Mouse (Mus musculus) liver, adult 2 months (tissue): Measurements from ENCODE around the gene Gm3250.

ENCODE experiments used
- CTCF ChIP-seq: fragments of 200-500 bp; IDR thresholded peaks from 2 replicates; pipeline ENCODE4 v1.5.1; 2011; ENCODE audit warnings: low read depth, low read length, control low read depth
- POLR2A ChIP-seq: fragments of 200-500 bp; IDR thresholded peaks from 2 replicates; pipeline ENCODE4 v1.6.1; 2011; ENCODE audit warnings: low read length, control low read depth; ENCODE audit not compliant: insufficient read depth; ENCODE audit errors: extremely low read depth

- TF ChIP-seq CTCF (no peak), POLR2A (no peak)
These were observed 44.6 kb upstream of the Gm3250 start, which contains the start of gene Krtap10-4 for GRCm38 (mm10) chr10:77826951-77827350.
